Mouse (Mus musculus) small intestine, adult 2 months (tissue): ENCODE results near the gene Slc35e3.

Experiments used
- CTCF ChIP-seq: fragments of 200-500 bp; IDR thresholded peaks from 2 replicates; pipeline ENCODE4 v1.5.1; 2012; ENCODE audit warnings: low read depth, mild to moderate bottlenecking, control low read depth, inconsistent platforms, low read length, moderate library complexity, mixed read lengths; ENCODE audit not compliant: insufficient replicate concordance, insufficient read length; ENCODE audit errors: extremely low read depth
- POLR2A ChIP-seq: fragments of 200-500 bp; IDR thresholded peaks from 2 replicates; pipeline ENCODE4 v1.6.1; 2012; ENCODE audit warnings: low read depth, mild to moderate bottlenecking, control low read depth, inconsistent platforms, low read length, moderate library complexity

DNA sequence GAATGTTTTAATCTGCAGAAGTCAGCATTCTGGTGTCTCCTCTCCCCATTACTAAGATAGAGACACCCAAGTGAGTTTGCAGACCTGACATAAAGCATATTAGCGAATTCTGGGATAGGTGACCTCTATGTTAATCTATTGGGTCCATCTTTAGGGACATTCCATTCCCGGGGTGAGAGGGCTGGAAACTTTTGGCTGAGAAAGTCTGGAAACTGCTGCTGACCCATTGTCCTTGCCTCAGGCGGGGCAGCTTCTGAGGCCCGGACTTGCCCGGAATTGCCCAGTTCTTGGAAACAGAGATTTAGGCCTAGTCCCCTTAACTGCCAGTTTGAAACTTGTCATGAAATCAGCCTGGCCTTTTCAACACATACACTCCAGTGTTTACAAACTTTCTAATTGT is 34.8 kb downstream of the Slc35e3 start:
- TF ChIP-seq POLR2A (no peak), CTCF (no peak)
